Mouse (Mus musculus): ENCODE measurements around the gene Ldhb.
A peak's percentile ranks its signal among the peaks of the same experiment; 100 is the strongest.
"Not testable (repeated sequence)": the region's sequence is repeated elsewhere in the genome, so short reads cannot be mapped to it uniquely, and the experiment has no call there.

Ldhb gene

DNA sequence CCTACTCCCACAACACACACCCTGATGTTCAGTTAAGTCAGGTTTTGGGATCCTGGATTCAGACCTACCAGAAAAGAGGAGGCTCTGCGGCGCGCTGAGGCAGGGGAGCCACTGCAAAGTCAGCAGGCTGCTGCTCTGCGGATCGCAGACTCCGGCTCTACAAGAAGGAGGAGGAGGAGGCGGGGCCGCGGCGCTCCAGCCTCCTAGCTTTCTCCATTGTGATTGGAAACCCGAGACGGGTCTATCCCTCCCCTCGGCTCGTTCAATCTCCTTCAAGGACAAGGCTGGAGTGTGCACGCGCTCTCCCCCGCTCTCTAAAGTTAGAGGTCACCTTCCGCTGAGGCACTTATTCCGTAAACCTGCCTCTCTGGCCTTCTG, at the start of gene Ldhb:
TSS of gene Ldhb (minus strand) at position 173 of the 378 bp plus-strand sequence.
- DNase-seq (ENCODE audit: extremely low spot score): peak; percentile 92

GRCm38 (mm10) chr6:142555988-142556387, 48.2 kb upstream of the Ldhb start:
- DNase-seq (ENCODE audit: extremely low spot score): no peak

DNA sequence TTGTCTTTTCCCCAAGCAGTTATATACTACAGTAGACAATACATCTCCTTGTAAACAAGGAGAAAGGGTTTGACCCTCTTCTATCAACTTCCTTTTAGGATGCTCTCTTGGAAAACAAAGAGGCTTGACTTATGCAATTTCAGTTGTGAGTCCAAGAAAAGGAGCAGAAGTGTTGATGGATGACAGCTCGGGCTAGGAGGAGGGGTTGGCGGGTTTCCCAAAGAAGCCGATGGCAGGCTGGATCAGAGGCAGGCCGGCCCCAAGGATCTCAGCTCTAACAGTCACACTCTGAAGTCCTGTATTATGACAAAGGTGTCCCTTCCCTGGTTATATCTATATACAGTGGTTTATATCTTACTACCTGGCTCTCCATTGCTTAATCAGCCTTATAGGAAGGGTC, 43.7 kb upstream of the Ldhb start:
- DNase-seq (ENCODE audit: extremely low spot score): no peak

GRCm38 (mm10) chr6:142550871-142551270, 43.1 kb upstream of the Ldhb start:
- no peak for DNase-seq (ENCODE audit: extremely low spot score)

DNA sequence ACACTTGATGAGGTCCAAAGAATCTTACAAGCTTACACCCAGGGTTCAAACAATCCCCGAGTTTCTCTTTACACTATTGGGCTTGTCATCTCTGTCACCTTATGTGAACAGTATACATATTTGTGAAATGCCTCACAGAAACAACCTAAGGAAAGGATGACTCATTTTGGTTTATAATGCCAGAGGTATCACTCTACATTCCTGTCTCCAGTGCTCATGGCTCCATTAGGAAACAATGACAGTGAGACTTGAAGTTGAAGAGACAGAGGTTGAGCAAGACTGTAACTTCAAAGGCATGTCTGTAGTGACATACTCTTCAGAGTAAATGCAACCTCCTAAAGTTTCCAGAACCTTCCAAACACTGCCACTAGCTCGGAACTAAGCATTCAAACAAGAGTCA, 40.6 kb upstream of the Ldhb start:
- no peak for DNase-seq (ENCODE audit: extremely low spot score)

- DNase-seq (ENCODE audit: extremely low spot score): no peak
Observed at GRCm38 (mm10) chr6:142545132-142545531, 37.4 kb upstream of the Ldhb start.

DNA sequence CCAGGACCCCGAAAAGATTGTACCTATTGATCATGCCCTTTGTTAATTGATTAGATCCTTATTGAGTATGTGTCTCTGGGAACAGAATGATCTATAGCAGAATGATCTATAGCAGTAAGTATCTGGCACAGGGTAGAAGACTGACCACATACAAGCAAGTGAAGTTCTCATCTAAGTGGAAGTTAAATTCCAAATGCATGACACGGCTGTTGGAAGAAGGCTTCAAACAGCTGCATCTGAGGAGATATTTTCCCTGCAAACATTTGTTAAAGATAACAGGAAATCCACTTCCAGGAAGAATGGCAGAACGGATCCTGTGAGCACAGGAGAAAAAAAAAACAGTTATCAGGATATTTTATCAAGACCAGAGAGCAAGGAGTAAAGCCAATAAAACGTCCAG, 35.9 kb upstream of the Ldhb start:
- no peak for DNase-seq (ENCODE audit: extremely low spot score)

GRCm38 (mm10) chr6:142542800-142543175, 35.0 kb upstream of the Ldhb start:
- DNase-seq (ENCODE audit: extremely low spot score): no peak

- no peak for DNase-seq (ENCODE audit: extremely low spot score)
Observed at GRCm38 (mm10) chr6:142542082-142542799, 34.5 kb upstream of the Ldhb start.

DNA sequence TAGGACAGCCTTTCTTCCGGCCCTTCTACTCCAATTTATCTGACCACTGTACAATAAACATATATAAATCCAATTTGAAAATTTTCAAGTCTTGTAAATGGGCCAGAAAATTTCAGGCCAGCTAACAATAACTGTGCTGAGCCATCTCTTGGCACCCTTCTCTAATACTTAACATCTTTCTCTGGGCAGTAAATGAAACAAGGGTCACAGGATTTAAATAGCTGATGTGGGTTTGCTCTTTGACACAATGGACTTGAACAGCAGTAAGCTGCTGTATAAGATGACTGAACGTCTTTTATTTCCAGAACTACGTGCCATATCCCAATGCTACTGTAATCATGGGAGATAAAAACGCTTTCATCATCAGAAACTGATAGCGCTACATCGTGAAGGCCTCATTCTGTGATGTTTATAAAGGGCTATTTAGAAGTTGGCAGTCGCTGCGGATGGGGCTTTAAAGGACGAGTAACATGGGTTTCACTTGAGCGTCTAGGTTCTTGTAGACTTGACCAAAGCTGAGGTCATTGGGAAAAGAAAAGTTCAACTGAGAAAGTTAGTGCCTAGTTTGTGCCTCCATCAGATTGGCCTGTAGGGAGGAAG, 32.9 kb upstream of the Ldhb start:
- DNase-seq (ENCODE audit: extremely low spot score): no peak

DNA sequence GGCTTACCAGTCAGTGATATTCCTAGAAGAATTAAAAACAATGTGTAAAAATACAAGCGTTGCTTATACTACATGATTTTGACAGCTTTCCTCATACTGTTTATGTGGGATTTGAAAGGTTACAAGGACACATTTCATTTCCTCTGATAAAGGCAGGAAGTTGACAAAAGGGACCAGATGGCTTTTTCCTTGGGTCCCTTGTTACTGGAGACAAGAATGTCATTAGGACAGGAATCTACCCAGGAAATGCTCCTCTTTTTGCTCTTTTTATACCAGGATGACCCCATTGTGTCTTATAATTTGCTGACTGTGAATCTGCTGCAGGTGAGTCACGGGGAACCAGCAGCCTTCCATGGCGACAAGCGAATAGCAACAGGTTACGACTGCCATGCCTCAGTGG, 32.4 kb upstream of the Ldhb start:
- DNase-seq (ENCODE audit: extremely low spot score): no peak

GRCm38 (mm10) chr6:142538503-142538902, 30.7 kb upstream of the Ldhb start:
- DNase-seq (ENCODE audit: extremely low spot score): no peak

DNA sequence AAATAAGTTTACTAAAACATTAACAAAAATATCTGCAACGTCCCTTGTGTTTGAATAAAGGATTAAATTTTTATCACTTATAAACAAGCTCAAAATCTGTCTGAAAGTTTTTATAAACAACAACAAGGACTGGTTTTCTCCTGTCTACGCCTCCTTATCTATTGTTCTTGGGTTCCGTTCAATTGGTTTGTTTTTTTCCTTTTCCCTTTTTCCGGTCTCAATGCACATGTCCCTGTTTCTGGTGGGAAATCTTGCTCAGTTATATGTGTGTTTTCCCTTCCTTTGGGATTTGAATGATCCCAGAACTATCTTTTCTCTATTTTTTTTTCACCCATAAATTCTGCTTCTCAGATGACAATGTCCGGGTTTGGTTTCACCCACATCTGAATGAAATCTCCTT, 25.7 kb upstream of the Ldhb start:
- DNase-seq (ENCODE audit: extremely low spot score): no peak

DNA sequence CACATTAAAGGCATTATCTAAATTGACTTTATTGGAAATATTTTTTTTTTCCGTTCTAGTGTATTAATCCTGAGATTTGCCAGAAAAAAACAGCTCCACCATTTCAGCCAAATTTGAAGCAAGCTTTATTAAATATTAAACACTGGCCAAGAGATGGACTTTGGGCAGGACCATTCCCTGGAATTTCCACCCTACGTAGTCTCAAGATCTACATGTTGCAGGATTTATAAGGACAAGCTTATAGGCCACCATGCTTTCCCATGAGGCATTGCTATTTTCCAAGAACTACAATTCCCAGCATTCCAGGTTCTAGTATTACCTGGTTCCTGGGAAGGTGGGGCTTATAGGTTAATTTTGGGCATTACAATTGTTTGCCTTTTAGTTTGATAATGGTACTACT, 24.9 kb upstream of the Ldhb start:
- no peak for DNase-seq (ENCODE audit: extremely low spot score)

DNA sequence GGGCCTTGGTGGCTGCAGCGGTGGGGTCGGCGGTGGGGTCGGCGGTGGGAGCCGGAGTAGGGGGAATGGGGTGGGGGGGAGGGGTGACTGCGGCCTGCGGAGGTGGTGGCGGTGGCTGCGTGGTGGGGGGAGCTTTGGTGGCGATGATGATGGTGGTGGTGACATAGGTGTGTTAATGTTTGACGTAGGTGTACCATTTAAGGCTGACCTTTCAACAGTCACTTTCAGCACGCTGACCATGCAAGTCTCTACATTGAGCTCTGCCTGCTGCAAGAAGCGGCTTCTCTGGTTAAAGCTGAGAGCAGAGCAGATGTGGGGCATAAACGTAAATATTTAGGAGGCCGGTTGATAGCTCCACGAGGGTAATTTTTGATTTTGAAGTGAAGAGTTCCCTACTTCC, 24.4 kb upstream of the Ldhb start:
- DNase-seq (ENCODE audit: extremely low spot score): no peak

DNA sequence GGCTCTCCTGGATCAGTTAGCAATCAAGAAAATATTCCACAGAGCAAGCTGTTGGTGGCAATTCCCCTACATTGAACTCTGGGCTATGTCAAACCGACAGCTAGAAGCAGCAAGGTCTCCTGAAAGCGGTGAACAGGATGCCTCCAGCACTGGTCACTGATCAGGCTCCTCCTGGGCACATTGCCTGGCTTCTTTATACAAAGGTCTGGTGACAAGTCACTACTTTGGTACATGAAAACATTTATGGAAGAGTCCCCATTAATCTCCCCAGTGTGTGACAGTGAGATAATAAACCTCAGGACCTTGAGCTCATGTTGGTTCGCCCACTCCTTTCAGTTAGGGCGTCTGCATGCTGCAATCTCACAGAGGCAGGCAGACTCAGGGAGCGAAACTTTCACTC, 22.6 kb upstream of the Ldhb start:
- DNase-seq (ENCODE audit: extremely low spot score): no peak

- no peak for DNase-seq (ENCODE audit: extremely low spot score)
Observed at GRCm38 (mm10) chr6:142529680-142530079, 21.9 kb upstream of the Ldhb start.

- DNase-seq (ENCODE audit: extremely low spot score): no peak
Observed at GRCm38 (mm10) chr6:142527931-142528562, 20.3 kb upstream of the Ldhb start.

GRCm38 (mm10) chr6:142524635-142525308, 17.0 kb upstream of the Ldhb start:
- peak; percentile 63 for DNase-seq (ENCODE audit: extremely low spot score)

DNA sequence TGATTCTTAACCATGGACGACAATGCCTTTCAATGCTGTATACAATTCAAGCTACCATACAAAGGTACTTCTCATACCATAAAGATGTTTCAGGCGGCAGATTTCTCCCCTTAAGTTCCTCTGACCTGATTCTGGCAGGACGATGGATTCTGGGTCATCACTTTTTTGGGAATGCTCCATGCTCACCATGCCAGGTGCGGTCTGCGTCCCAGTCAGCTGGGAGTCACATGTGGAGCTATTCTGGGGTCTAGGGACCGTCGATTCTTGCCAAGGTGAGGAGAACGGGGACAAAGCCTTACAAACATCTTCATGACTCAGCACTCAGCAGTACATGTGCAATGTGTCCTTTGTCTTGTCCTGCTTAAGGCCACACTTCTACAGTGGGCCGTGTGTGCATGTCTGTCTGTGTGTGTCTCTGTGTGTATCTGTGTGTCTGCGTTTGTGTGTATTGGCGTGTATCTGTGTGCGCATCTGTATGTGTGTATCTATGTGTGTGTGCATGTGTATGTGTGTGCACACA, 13.9 kb upstream of the Ldhb start:
- DNase-seq (ENCODE audit: extremely low spot score): no peak

DNA sequence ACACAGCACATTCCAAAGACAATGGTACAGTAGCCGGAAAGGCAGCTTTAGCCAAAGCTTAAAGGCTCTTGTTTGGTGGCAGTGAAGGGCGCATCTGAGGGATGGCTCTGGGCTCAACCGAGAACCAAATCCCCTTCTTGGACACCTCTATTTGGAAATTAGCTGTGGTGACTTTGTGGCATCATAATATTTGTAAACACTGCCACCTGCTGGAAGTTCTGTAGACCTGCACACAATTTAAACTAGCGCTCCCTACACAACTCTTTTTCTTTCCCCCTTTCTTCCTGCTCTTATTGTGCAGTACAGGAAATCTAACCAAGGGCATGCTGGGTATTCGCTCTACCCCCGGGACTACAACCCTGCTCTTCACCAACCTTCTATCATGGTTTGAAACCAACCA, 11.4 kb upstream of the Ldhb start:
- DNase-seq (ENCODE audit: extremely low spot score): peak; percentile 60

GRCm38 (mm10) chr6:142515379-142515778, 7.6 kb upstream of the Ldhb start:
- not testable (repeated sequence) for DNase-seq (ENCODE audit: extremely low spot score)

DNA sequence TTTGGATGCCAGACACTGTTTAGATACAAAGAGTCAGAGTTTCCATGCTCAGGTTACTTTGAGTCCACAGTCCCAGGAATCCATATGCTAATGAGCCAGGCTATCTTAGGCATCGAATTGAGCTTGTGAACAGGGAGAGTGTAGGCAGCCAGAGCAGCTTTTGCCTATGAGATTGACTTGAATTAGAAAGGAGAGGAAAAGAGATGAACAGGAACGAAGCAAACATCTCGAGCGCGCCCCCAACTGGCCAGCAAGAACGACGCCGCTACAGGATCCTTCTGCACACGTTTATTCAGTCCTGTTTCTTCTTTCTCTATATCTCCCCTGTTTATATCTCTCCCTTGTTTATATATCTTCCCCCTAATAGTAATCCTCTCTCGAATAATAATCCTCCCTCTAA, 7.2 kb upstream of the Ldhb start:
- DNase-seq (ENCODE audit: extremely low spot score): peak; percentile 35

Data from embryo, embryonic 9.5 days (tissue).